Mouse (Mus musculus): ENCODE data around the gene Slc17a9. TPM values are rescaled to one million over a fixed set of nuclear protein-coding genes. Genes with fewer than 3 reads are reported as not detected.
"Not testable (repeated sequence)": the region's sequence is repeated elsewhere in the genome, so short reads cannot be mapped to it uniquely, and the experiment has no call there.

Slc17a9 gene
- polyA plus RNA-seq, 1 experiment from 2014 or later: 0.45 TPM

DNA sequence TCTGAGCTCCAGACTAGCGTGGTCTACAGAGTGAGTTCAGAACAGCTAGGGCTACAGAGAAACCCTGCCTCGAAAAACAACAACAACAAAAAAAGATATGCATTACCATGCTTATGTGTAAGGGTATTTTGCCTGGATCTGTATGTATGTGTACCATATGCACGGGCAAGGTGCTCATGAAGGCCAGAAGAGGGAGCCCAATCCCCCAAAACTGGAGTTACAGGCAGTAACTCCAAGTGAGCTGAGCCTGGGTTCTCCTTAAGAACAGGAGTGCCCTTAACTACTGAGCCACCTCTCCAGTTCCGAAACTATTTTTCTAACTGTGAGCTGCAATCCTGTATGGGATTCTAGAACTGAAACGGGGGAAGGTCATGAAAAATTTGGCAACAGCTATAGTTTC, 19.1 kb upstream of the Slc17a9 start:
- ATAC-seq (ENCODE audit: low FRiP score) (no peak), DNase-seq (ENCODE audit: low spot score) (no peak)
- no peak overlapping the region for H3K9ac ChIP-seq (ENCODE audit: low read depth, low read length)
- H3K4me2 ChIP-seq (replicated peaks; ENCODE audit: low read depth, low read length): no peak overlapping the region
- no peaks in the 10 kb centered on the region for H3K9me3 ChIP-seq (ENCODE audit: control insufficient read depth, low read length)
- no peak overlapping the region for H3K27ac ChIP-seq (ENCODE audit: low read depth, low read length)
- H3K4me1 ChIP-seq (replicated peaks; ENCODE audit: control insufficient read depth, insufficient read depth, low read length): peaks cover 7% of the 10 kb centered on the region
- H3K4me3 ChIP-seq (ENCODE audit: low read depth, low read length): no peak overlapping the region
- H3K27me3 ChIP-seq (ENCODE audit: control insufficient read depth, insufficient read depth, low read length): no peaks in the 10 kb centered on the region
- H3K36me3 ChIP-seq (ENCODE audit: control insufficient read depth, insufficient read depth, low read length): no peaks in the 10 kb centered on the region
- 93% methylated on average over 5 of the region's 5 CpGs for WGBS

DNA sequence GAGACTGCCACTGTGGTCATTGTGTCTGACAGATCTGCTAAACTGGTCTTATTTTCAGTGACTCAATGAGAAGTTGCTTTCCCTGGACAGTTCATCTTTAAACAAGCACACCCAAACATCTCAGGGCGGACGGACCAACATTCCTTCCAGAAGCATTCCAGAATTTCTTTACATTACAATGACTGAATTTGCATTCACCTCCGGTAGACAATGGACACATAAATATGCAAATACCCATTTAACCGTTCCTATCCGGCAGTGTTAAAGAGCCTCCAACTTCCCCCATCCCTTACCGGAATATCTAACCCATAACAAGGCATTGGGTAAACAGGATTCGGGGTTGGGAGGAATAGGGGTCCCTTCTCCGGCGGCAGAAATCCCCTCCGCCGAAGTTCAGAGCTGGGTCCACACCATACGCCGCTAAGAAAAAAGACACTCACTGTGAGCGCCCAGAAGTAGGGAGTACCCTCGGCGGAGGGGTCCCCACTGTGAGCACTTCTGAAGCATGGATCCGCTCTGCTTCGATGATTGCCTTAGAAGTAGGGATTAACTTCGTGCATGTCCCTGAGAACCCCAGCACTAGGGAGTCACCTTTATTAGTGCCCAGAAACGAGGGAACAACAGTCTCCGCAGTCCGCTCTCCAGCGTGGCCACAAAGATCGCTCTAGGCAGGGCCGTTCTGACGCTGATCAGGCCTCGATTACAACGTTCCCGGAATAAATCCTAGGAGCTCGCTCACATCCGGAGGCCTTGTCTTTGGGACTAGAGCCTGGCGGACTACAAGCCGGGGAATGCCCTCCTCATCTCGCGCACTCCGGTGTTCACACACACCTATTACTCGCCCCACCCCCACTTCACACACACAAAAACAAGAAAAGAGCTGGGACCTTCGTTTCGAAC, 15.8 kb upstream of the Slc17a9 start:
- 1% methylated on average over 39 of the region's 39 CpGs for WGBS

DNA sequence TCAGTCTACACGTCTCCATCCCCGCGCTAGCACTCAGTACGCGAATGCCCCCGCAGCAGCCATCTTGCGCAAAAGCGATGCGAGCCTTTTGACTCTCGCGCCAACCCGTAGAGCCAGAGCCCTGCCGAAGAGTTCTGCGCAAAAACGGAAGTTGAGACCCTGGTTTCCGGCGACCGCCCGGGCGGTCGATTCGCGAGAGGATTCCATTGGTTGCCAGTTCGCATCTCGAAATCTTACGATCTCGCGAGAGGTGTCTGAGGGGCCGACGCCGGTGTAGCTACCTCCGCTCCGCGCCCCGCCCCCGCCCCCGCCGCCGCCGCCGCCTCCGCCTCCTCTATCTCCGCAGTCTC, 15.2 kb upstream of the Slc17a9 start, which contains the start of the genes Dido1 and Gid8:
Gene Dido1, minus strand, starts transcription at position 77 of the 350 bp plus-strand sequence.
Gene Gid8, plus strand, starts transcription at position 195 of the 350 bp plus-strand sequence.
- no peaks in the 10 kb centered on the region for H3K27me3 ChIP-seq (ENCODE audit: control insufficient read depth, insufficient read depth, low read length)
- ATAC-seq (ENCODE audit: low FRiP score) (peak; percentile 95), DNase-seq (ENCODE audit: low spot score) (peak; percentile 97)
- H3K4me3 ChIP-seq (ENCODE audit: low read depth, low read length): peak within 1 kb of the TSS; percentile 98
- peak within 1 kb of the TSS; percentile 79 for H3K27ac ChIP-seq (ENCODE audit: low read depth, low read length)
- WGBS: under 1% methylated on average over 42 of the region's 43 CpGs
- H3K9ac ChIP-seq (ENCODE audit: low read depth, low read length): peak within 1 kb of the TSS; percentile 97
- no peaks in the 10 kb centered on the region for H3K9me3 ChIP-seq (ENCODE audit: control insufficient read depth, low read length)
- H3K36me3 ChIP-seq (ENCODE audit: control insufficient read depth, insufficient read depth, low read length): 0 out of 2 replicates have a peak, but pooled peaks cover 2% of the 10 kb centered on the region
- peaks cover 10% of the 10 kb centered on the region for H3K4me1 ChIP-seq (replicated peaks; ENCODE audit: control insufficient read depth, insufficient read depth, low read length)
- peak within 1 kb of the TSS; percentile 78 for H3K4me2 ChIP-seq (replicated peaks; ENCODE audit: low read depth, low read length)

More for the DNA sequence above, 15.8 kb upstream of the Slc17a9 start:
- Histone ChIP-seq H3K36me3 (ENCODE audit: control insufficient read depth, insufficient read depth, low read length) (0 out of 2 replicates have a peak, but pooled peaks cover 2% of the 10 kb centered on the region), H3K4me3 (ENCODE audit: low read depth, low read length) (peak overlapping the region; percentile 98), H3K27me3 (ENCODE audit: control insufficient read depth, insufficient read depth, low read length) (no peaks in the 10 kb centered on the region), H3K27ac (ENCODE audit: low read depth, low read length) (peak overlapping the region; percentile 53; the same call in 1 of the 2 replicates), H3K4me2 (replicated peaks; ENCODE audit: low read depth, low read length) (peak overlapping the region; percentile 78), H3K9ac (ENCODE audit: low read depth, low read length) (peak overlapping the region; percentile 92), H3K9me3 (ENCODE audit: control insufficient read depth, low read length) (no peaks in the 10 kb centered on the region), H3K4me1 (replicated peaks; ENCODE audit: control insufficient read depth, insufficient read depth, low read length) (peaks cover 10% of the 10 kb centered on the region)
- peak; percentile 34 for ATAC-seq (ENCODE audit: low FRiP score)
- DNase-seq (ENCODE audit: low spot score): no peak

DNA sequence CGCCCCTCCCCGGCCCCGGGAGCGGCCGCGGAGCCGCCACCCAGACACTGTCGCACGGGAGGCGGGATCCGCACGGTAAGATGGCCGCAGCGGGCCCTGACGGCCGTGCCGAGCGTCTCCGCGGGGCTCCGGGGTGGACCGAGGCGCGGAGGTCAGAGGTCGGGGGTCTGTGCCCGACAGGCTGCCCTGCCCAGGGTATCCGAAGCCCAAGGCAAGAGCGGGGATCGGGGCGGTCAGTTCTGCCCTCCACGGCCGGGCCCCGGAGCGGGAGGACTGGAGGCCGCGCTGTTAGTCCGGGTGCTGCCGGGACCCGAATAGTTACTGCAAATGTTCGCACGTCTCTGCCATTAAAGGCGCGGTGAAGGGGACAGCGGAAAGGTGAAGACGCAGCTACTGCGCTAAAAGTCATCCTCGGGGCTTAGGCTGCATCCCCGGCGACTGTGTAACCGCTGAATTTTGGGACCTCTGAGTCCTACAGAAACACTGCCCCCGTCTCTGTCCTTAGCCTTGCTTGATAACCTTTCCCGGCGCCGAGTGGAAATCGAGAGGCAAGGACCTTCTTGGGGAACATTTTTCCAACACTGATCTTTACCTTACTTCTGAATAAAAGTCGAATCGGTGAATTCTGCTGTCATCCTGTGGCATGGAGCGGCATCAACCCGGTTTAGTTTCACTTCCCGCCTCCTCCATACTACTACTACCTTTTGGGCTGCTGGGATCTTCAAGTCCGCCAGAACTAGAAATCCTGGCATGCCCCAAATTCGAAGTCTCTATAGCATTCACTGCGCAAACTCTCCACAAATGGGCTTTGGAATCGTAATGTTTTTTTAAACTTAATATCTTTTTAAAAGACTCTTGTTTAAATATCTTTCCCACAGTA, 14.5 kb upstream of the Slc17a9 start:
- peak overlapping the region; percentile 79 for H3K27ac ChIP-seq (ENCODE audit: low read depth, low read length)
- H3K36me3 ChIP-seq (ENCODE audit: control insufficient read depth, insufficient read depth, low read length): 0 out of 2 replicates have a peak, but pooled peaks cover 2% of the 10 kb centered on the region
- ATAC-seq (ENCODE audit: low FRiP score) (peak; percentile 86), DNase-seq (ENCODE audit: low spot score) (no peak)
- H3K4me1 ChIP-seq (replicated peaks; ENCODE audit: control insufficient read depth, insufficient read depth, low read length): peaks cover 10% of the 10 kb centered on the region
- H3K9me3 ChIP-seq (ENCODE audit: control insufficient read depth, low read length): no peaks in the 10 kb centered on the region
- peak overlapping the region; percentile 76 for H3K4me2 ChIP-seq (replicated peaks; ENCODE audit: low read depth, low read length)
- no peaks in the 10 kb centered on the region for H3K27me3 ChIP-seq (ENCODE audit: control insufficient read depth, insufficient read depth, low read length)
- WGBS: 3% methylated on average over 50 of the region's 64 CpGs
- H3K9ac ChIP-seq (ENCODE audit: low read depth, low read length): peak overlapping the region; percentile 97
- peak overlapping the region; percentile 98 for H3K4me3 ChIP-seq (ENCODE audit: low read depth, low read length)

DNA sequence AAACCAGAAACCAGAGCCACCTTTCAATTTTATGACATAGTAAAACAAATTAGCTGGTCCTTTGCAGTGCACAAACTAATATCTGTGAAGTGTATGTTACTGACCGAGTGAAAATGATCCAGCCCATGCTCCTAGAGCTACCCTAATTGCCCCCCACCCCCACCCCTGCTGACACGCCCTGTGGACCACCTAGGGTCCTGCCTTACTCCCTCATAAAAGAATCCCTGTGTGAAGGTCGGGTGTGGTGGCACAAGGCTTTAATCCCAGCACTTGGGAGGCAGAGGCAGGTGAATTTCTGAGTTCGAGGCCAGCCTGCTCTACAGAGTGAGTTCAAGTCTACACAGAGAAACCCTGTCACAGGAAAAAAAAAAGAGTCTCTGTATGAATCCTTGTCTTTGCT, 13.5 kb upstream of the Slc17a9 start:
- Histone ChIP-seq H3K4me1 (replicated peaks; ENCODE audit: control insufficient read depth, insufficient read depth, low read length) (peaks cover 10% of the 10 kb centered on the region), H3K27ac (ENCODE audit: low read depth, low read length) (no peak overlapping the region), H3K27me3 (ENCODE audit: control insufficient read depth, insufficient read depth, low read length) (no peaks in the 10 kb centered on the region), H3K4me3 (ENCODE audit: low read depth, low read length) (peak overlapping the region; percentile 98; the same call in 1 of the 2 replicates), H3K9ac (ENCODE audit: low read depth, low read length) (no peak overlapping the region; the same call in 1 of the 2 replicates), H3K9me3 (ENCODE audit: control insufficient read depth, low read length) (no peaks in the 10 kb centered on the region), H3K4me2 (replicated peaks; ENCODE audit: low read depth, low read length) (peak overlapping the region; percentile 76), H3K36me3 (ENCODE audit: control insufficient read depth, insufficient read depth, low read length) (0 out of 2 replicates have a peak, but pooled peaks cover 2% of the 10 kb centered on the region)
- DNase-seq (ENCODE audit: low spot score): no peak
- ATAC-seq (ENCODE audit: low FRiP score): no peak
- 76% methylated on average over 4 of the region's 4 CpGs for WGBS

DNA sequence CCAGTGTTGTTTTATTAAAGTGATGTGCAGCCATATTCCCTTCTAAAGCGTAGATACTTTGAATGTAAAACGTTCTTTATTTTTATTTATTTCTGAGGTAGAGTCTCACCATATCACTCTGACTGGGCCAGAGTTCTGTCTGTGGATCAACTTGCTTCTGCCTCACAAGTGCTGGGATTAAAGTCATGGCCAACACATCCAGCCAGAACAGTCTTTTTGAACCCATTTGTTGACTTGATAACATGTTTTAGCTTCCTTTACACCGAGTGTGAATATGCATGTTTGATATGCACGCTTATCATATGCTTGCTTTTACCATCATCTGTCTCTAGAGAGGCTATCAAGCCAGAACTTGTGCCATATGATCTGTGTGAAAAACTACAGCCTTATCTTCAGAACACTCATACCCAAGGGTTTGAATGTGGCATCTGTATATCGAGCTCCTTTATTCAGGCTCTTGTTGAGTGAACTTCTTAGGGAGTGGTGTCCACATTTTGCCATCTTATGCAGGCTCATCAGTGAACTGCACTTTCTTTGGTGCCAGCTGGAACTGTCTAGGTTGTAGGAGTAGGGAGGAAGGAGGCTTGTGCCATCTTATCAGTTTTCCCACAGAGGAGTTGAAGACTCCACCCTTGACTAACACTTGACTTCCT, 12.9 kb upstream of the Slc17a9 start:
- H3K4me2 ChIP-seq (replicated peaks; ENCODE audit: low read depth, low read length): no peak overlapping the region
- 95% methylated on average over 5 of the region's 5 CpGs for WGBS
- no peak for DNase-seq (ENCODE audit: low spot score)
- H3K9me3 ChIP-seq (ENCODE audit: control insufficient read depth, low read length): no peaks in the 10 kb centered on the region
- no peak overlapping the region for H3K9ac ChIP-seq (ENCODE audit: low read depth, low read length)
- H3K36me3 ChIP-seq (ENCODE audit: control insufficient read depth, insufficient read depth, low read length): 0 out of 2 replicates have a peak, but pooled peaks cover 2% of the 10 kb centered on the region
- ATAC-seq (ENCODE audit: low FRiP score): no peak
- no peak overlapping the region for H3K27ac ChIP-seq (ENCODE audit: low read depth, low read length)
- peaks cover 10% of the 10 kb centered on the region for H3K4me1 ChIP-seq (replicated peaks; ENCODE audit: control insufficient read depth, insufficient read depth, low read length)
- no peaks in the 10 kb centered on the region for H3K27me3 ChIP-seq (ENCODE audit: control insufficient read depth, insufficient read depth, low read length)
- no peak overlapping the region for H3K4me3 ChIP-seq (ENCODE audit: low read depth, low read length)

DNA sequence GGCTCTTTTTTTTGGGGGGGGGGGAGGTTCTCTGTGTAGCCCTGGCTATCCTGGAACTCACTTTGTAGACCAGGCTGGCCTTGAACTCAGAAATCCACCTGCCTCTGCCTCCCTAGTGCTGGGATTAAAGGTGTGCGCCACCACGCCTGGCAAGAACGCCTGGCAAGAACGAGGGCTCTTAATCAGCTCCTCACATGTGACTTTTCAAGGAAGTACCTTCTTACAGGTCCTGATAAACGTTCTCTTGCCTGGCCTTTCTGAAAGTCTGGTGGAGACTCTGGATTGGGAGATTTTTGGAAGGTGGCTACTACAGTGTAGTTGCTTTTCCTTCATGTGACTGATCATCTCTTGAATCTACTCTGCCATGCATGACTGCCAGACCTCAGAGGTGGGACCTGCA, 2.3 kb upstream of the Slc17a9 start:
- not testable (repeated sequence) for H3K4me1 ChIP-seq (replicated peaks; ENCODE audit: control insufficient read depth, insufficient read depth, low read length); H3K27me3 ChIP-seq (ENCODE audit: control insufficient read depth, insufficient read depth, low read length); H3K9me3 ChIP-seq (ENCODE audit: control insufficient read depth, low read length); H3K36me3 ChIP-seq (ENCODE audit: control insufficient read depth, insufficient read depth, low read length); H3K27ac ChIP-seq (ENCODE audit: low read depth, low read length); H3K9ac ChIP-seq (ENCODE audit: low read depth, low read length); ATAC-seq (ENCODE audit: low FRiP score); DNase-seq (ENCODE audit: low spot score); H3K4me3 ChIP-seq (ENCODE audit: low read depth, low read length); H3K4me2 ChIP-seq (replicated peaks; ENCODE audit: low read depth, low read length)
- 96% methylated on average over 5 of the region's 5 CpGs for WGBS

DNA sequence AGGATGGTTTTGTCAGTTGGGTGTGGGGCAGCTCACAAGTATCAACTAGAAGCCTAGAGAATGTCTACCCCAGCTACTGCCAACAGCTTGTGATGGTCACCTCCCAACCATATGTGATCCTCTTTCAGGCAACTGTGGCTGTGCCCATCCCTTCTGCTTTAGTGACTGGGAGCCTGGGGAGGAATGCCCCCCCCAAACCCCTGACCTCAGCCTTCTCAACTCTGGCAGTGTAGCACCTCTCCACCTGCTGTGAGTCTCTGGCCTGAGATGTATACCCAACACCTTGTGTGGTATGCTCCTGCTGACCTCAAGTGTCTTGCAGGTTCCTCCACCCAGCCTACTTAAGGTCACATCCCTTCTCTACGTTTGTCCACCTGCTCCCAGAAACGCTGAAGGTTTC, 1.2 kb upstream of the Slc17a9 start:
- no peaks in the 10 kb centered on the region for H3K4me1 ChIP-seq (replicated peaks; ENCODE audit: control insufficient read depth, insufficient read depth, low read length)
- H3K36me3 ChIP-seq (ENCODE audit: control insufficient read depth, insufficient read depth, low read length): 0 out of 2 replicates have a peak, but pooled peaks cover 6% of the 10 kb centered on the region
- no peak for DNase-seq (ENCODE audit: low spot score)
- no peak overlapping the region for H3K9ac ChIP-seq (ENCODE audit: low read depth, low read length)
- ATAC-seq (ENCODE audit: low FRiP score): no peak
- H3K9me3 ChIP-seq (ENCODE audit: control insufficient read depth, low read length): no peaks in the 10 kb centered on the region
- no peaks in the 10 kb centered on the region for H3K27me3 ChIP-seq (ENCODE audit: control insufficient read depth, insufficient read depth, low read length)
- H3K4me3 ChIP-seq (ENCODE audit: low read depth, low read length): no peak overlapping the region
- no peak overlapping the region for H3K27ac ChIP-seq (ENCODE audit: low read depth, low read length)
- 65% methylated on average over 2 of the region's 2 CpGs for WGBS
- H3K4me2 ChIP-seq (replicated peaks; ENCODE audit: low read depth, low read length): no peak overlapping the region
